Mouse (Mus musculus): ENCODE measurements around the gene B2m. TPM values are rescaled to one million over a fixed set of nuclear protein-coding genes. Genes with fewer than 3 reads are reported as not detected.
"Not testable (repeated sequence)": the region's sequence is repeated elsewhere in the genome, so short reads cannot be mapped to it uniquely, and the experiment has no call there.

The B2m gene
- polyA plus RNA-seq (2014; fragmentation: Nextera tagmentation; extraction: Ambion mirVana): 89.8 and 92.2 TPM in 2 replicates

DNA sequence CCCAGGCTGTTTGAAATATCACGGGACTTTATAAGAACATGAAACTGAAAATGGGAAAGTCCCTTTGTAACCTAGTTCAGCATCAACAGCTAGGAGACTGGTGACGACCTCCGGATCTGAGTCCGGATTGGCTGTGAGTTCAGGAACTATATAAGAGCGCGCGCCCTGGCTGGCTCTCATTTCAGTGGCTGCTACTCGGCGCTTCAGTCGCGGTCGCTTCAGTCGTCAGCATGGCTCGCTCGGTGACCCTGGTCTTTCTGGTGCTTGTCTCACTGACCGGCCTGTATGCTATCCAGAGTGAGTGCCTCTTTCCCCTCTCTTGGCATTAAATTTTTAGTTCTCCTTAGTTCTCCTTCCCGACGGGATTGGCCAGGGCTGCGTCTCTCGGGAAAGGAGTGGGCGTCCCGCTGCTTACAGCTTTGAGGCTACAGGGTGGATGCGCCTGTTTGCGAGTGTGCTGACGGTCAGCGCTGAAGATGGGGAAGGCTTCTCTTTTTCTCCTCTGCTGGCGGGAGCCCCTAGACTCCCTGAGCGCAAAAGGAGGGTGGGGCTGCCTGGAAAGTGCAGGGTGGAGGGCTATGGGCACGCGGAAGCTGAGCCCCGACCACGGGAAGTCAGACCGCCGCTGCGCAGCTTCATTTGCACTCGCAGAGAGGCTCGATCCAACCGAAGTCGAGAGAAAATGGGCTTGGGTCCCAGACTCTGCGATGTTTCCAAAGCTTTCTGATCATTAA lies at the start of gene B2m:
B2m (plus strand) TSS at position 179 of the 734 bp plus-strand sequence.
- peak within 1 kb of the TSS; percentile 63 for H3K4me3 ChIP-seq (ENCODE audit: low read depth, low read length)
- ATAC-seq (peak; percentile 99), DNase-seq (ENCODE audit: low spot score) (peak; percentile 97)
- H3K9me3 ChIP-seq (replicated peaks; ENCODE audit: control insufficient read depth, low read length): no peaks in the 10 kb centered on the region
- no peaks in the 10 kb centered on the region for H3K27me3 ChIP-seq (replicated peaks; ENCODE audit: control insufficient read depth, insufficient read depth, low read length)
- WGBS: under 1% methylated on average over 40 of the region's 40 CpGs
- peak within 1 kb of the TSS; percentile 89 for H3K4me2 ChIP-seq (ENCODE audit: low read length)
- H3K4me1 ChIP-seq (ENCODE audit: control insufficient read depth, insufficient read depth, low read length): no peaks in the 10 kb centered on the region
- H3K27ac ChIP-seq (ENCODE audit: low read depth, low read length): no peak within 1 kb of the TSS
- no peaks in the 10 kb centered on the region for H3K36me3 ChIP-seq (ENCODE audit: control insufficient read depth, insufficient read depth, low read length)
- H3K9ac ChIP-seq (ENCODE audit: low read length): peak within 1 kb of the TSS; percentile 73

DNA sequence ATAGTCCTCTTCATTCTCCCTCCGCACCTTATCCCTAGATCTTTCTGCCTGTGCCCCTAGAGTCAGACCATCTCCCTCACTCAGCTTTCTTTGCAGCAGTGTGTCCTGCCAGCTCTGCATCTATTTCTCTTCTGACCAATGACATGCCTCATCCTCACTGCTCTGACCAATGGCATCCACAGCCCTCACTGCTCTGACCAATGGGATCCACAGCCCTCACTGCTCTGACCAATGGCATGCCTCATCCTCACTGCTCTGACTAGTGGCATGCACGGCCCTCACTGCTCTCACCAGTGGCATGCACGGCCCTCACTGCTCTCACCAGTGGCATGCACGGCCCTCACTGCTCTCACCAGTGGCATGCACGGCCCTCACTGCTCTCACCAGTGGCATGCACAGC lies 49.8 kb upstream of the B2m start:
- DNase-seq (ENCODE audit: low spot score); H3K27me3 ChIP-seq (replicated peaks; ENCODE audit: control insufficient read depth, insufficient read depth, low read length); H3K4me1 ChIP-seq (ENCODE audit: control insufficient read depth, insufficient read depth, low read length); H3K27ac ChIP-seq (ENCODE audit: low read depth, low read length); ATAC-seq; H3K9me3 ChIP-seq (replicated peaks; ENCODE audit: control insufficient read depth, low read length); H3K4me2 ChIP-seq (ENCODE audit: low read length); H3K4me3 ChIP-seq (ENCODE audit: low read depth, low read length); H3K9ac ChIP-seq (ENCODE audit: low read length): not testable (repeated sequence)
- 87% methylated on average over 5 of the region's 5 CpGs for WGBS
- peaks cover 73% of the 10 kb centered on the region for H3K36me3 ChIP-seq (ENCODE audit: control insufficient read depth, insufficient read depth, low read length)

DNA sequence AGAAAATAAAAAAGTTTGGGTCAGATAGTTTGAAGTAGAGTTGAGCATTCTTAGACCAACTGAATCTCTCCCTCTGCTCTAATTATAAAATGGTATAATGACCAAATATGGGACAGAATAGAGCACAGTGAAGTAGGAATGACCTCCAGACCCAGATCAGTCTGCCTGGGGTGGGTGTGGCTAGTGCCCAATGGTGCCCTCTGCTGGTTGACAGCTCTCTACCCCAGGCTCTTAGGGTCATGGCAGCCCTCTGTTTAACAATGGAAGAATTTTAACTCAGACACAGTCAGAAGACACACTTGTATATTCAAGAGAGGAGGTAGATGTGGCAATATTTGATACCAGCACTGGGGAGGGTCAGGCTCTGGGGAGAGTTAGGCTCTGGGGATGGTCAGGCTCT lies 45.4 kb upstream of the B2m start:
- Histone ChIP-seq H3K9ac (ENCODE audit: low read length) (no peak overlapping the region), H3K27me3 (replicated peaks; ENCODE audit: control insufficient read depth, insufficient read depth, low read length) (no peaks in the 10 kb centered on the region), H3K36me3 (ENCODE audit: control insufficient read depth, insufficient read depth, low read length) (peaks cover 53% of the 10 kb centered on the region), H3K4me2 (ENCODE audit: low read length) (no peak overlapping the region), H3K4me1 (ENCODE audit: control insufficient read depth, insufficient read depth, low read length) (no peaks in the 10 kb centered on the region), H3K27ac (ENCODE audit: low read depth, low read length) (no peak overlapping the region), H3K4me3 (ENCODE audit: low read depth, low read length) (no peak overlapping the region), H3K9me3 (replicated peaks; ENCODE audit: control insufficient read depth, low read length) (no peaks in the 10 kb centered on the region)
- no peak for DNase-seq (ENCODE audit: low spot score)
- ATAC-seq: no peak

DNA sequence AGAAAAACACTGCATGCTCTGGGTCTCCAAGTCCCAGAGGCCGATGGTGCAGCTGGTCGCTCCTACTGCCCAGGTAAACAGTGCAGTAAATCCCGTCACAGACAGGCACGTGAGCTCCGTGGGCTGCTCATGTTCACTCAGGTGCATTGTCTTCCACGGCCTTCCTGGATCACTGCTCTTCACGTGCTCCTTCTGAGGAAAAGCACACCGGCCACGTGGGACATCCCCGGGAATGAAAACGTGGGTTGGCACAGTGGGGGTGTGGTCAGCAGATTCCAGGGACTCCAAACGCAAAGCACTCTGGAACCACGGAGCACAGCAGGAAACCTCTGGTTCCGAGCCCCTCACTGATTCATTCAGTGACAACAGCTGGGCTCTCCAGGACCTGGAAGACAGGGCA lies 39.4 kb upstream of the B2m start:
- Histone ChIP-seq H3K27me3 (replicated peaks; ENCODE audit: control insufficient read depth, insufficient read depth, low read length) (no peaks in the 10 kb centered on the region), H3K4me1 (ENCODE audit: control insufficient read depth, insufficient read depth, low read length) (no peaks in the 10 kb centered on the region), H3K4me3 (ENCODE audit: low read depth, low read length) (no peak overlapping the region), H3K9ac (ENCODE audit: low read length) (no peak overlapping the region), H3K36me3 (ENCODE audit: control insufficient read depth, insufficient read depth, low read length) (peaks cover 64% of the 10 kb centered on the region), H3K9me3 (replicated peaks; ENCODE audit: control insufficient read depth, low read length) (no peaks in the 10 kb centered on the region), H3K27ac (ENCODE audit: low read depth, low read length) (no peak overlapping the region), H3K4me2 (ENCODE audit: low read length) (no peak overlapping the region)
- DNase-seq (ENCODE audit: low spot score): no peak
- WGBS: 87% methylated on average over 14 of the region's 14 CpGs
- ATAC-seq: no peak

DNA sequence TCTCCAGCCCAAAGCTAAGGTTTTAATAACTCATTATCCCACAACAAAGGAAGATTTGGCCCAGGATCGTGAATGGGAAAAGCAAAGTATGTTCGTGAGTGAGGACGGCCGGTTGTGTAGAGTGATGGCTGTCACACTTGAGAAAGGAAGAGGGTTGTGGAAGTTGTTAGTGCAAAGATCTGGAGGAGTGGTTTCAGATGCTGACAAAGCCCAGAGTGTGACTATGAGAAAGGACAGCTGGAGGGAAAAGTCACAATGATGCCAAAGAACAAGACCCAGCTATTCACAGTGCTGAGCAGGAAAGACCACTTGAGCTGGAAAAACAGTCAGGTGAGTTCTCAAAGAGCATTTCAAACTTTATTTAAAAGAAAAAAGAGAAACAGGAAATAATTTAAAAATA lies 37.8 kb upstream of the B2m start:
- Histone ChIP-seq H3K27ac (ENCODE audit: low read depth, low read length) (no peak overlapping the region), H3K4me1 (ENCODE audit: control insufficient read depth, insufficient read depth, low read length) (no peaks in the 10 kb centered on the region), H3K9me3 (replicated peaks; ENCODE audit: control insufficient read depth, low read length) (no peaks in the 10 kb centered on the region), H3K36me3 (ENCODE audit: control insufficient read depth, insufficient read depth, low read length) (peaks cover 62% of the 10 kb centered on the region), H3K9ac (ENCODE audit: low read length) (no peak overlapping the region), H3K4me2 (ENCODE audit: low read length) (no peak overlapping the region), H3K4me3 (ENCODE audit: low read depth, low read length) (no peak overlapping the region), H3K27me3 (replicated peaks; ENCODE audit: control insufficient read depth, insufficient read depth, low read length) (no peaks in the 10 kb centered on the region)
- ATAC-seq (no peak), DNase-seq (ENCODE audit: low spot score) (no peak)
- WGBS: 74% methylated on average over 4 of the region's 4 CpGs

DNA sequence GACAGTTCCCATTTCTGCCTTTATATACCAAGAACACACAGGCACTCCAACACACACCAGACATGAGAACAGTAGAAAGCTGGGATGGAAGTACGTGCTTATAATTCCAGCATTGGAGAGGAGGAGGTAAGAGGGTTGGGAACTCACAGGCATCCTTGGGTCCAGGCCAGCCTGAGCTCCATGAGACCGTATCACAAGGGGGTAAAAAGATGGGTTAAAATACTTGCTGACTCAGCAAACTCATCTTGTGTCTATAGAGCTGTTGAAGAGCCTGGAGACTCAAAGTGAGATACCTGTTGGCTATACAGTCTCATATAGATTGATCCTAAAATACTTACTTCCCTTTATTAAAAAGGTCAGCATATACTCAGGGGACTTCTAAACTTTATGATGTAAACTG lies 30.6 kb upstream of the B2m start:
- H3K27ac ChIP-seq (ENCODE audit: low read depth, low read length): no peak overlapping the region
- H3K4me3 ChIP-seq (ENCODE audit: low read depth, low read length): no peak overlapping the region
- no peaks in the 10 kb centered on the region for H3K9me3 ChIP-seq (replicated peaks; ENCODE audit: control insufficient read depth, low read length)
- DNase-seq (ENCODE audit: low spot score) (peak; percentile 1), ATAC-seq (no peak)
- H3K4me2 ChIP-seq (ENCODE audit: low read length): no peak overlapping the region
- H3K9ac ChIP-seq (ENCODE audit: low read length): no peak overlapping the region
- H3K36me3 ChIP-seq (ENCODE audit: control insufficient read depth, insufficient read depth, low read length): peaks cover 13% of the 10 kb centered on the region
- H3K4me1 ChIP-seq (ENCODE audit: control insufficient read depth, insufficient read depth, low read length): no peaks in the 10 kb centered on the region; the same call in 1 of the 2 replicates
- no peaks in the 10 kb centered on the region for H3K27me3 ChIP-seq (replicated peaks; ENCODE audit: control insufficient read depth, insufficient read depth, low read length)
- 89% methylated on average over 2 of the region's 2 CpGs for WGBS

DNA sequence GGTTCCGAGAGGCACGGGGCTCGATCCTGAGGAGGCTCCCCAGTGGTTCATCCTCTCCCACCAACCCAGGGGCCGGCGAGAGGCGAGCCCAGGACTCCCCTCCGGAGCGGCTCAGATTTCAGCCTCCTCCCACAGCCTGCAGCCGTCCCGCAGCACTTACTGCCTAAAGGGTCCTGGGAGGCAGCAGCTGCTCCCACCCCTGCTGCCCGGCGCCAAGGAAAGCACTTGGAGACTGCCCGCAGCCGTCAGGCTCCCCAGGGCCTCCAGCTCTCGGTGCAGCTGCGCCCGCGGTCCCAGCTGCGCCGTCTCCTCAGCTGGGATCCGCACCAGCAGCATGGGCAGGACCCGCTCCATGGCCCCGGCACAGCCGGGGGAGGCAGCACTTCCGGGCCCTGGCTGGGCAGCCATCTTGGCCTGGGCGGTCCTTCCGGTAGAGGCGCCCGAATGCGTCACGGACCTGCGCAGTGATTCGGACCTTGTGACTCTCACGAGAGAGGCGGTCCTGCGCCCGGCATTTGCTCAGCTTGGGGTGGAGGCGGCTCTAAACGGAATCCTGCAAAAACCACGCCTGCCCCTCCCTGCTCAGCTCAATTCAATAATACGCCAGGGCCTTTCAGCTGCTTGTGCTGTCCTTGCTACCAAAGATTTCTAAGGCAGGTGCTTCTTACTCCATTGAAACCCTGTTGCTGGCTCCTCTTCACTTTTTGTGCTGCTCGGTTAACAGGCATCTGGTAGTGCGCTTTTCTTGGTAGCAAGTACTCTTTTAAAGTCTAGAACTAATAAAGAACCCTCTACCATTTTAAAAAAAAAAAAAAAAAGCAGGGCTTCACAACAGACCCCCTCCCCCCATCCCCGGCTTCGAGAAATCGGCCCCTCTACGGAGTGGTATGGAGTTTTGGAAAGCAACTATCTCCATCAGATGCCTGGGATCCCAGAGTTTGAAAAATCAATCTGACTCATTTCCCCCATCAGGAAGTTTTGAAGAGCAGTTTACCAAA lies 29.2 kb upstream of the B2m start, which contains the start of gene Spg11:
Spg11 (minus strand) TSS at position 426 of the 998 bp plus-strand sequence.
- peak; percentile 100 for ATAC-seq
- peaks cover 7% of the 10 kb centered on the region for H3K36me3 ChIP-seq (ENCODE audit: control insufficient read depth, insufficient read depth, low read length)
- H3K4me1 ChIP-seq (ENCODE audit: control insufficient read depth, insufficient read depth, low read length): no peaks in the 10 kb centered on the region; the same call in 1 of the 2 replicates
- H3K27me3 ChIP-seq (replicated peaks; ENCODE audit: control insufficient read depth, insufficient read depth, low read length): no peaks in the 10 kb centered on the region
- peak; percentile 99 for DNase-seq (ENCODE audit: low spot score)
- H3K4me2 ChIP-seq (ENCODE audit: low read length): peak within 1 kb of the TSS; percentile 61
- peak within 1 kb of the TSS; percentile 93 for H3K9ac ChIP-seq (ENCODE audit: low read length)
- H3K4me3 ChIP-seq (ENCODE audit: low read depth, low read length): peak within 1 kb of the TSS; percentile 87
- H3K27ac ChIP-seq (ENCODE audit: low read depth, low read length): peak within 1 kb of the TSS; percentile 94
- H3K9me3 ChIP-seq (replicated peaks; ENCODE audit: control insufficient read depth, low read length): no peaks in the 10 kb centered on the region
- under 1% methylated on average over 47 of the region's 47 CpGs for WGBS

DNA sequence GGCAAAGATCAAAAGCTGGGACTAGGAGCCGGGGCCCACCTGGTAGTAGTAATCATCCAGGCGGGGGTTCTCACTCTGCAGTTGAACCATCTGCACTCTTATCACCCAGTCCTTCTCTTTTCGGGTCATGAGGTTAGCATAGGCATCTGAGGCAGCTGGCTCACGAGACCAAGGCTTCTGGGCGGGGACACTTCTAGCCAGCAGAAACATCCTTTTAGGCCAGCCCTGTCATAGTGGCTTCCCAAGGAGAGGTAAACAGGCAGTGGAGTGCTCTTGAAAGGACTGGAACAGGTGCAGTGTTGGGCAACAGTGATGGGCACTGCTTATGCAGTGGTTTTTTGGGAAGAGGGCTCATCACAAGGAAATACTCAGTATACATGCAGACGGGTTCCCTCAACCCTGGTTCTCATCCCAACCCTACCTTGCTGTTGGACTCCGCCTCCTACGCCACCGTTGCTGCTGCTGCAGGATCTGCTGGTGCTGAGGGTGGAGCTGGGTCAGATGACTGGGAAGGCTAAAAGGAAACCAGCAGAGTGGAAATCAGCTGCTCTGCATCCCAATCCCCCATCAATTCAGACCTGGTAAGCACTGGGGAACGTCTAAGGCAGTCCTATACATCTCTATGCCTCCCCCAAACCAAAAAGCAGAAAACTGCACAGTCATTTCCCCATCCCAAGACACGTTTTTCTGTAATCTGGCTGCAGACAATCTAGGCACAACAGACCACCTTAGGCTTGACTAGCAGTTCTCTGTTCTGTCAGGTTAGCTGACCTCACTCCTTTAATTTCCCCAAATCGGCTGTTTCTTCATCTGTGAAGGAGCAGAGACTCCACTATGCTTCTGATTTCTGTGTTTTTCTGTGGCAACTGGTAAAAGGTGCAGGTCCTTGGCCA lies 21.6 kb upstream of the B2m start:
- H3K9ac ChIP-seq (ENCODE audit: low read length): no peak overlapping the region
- 55% methylated on average over 12 of the region's 12 CpGs for WGBS
- no peaks in the 10 kb centered on the region for H3K36me3 ChIP-seq (ENCODE audit: control insufficient read depth, insufficient read depth, low read length)
- no peaks in the 10 kb centered on the region for H3K4me1 ChIP-seq (ENCODE audit: control insufficient read depth, insufficient read depth, low read length)
- no peaks in the 10 kb centered on the region for H3K27me3 ChIP-seq (replicated peaks; ENCODE audit: control insufficient read depth, insufficient read depth, low read length)
- DNase-seq (ENCODE audit: low spot score): no peak
- no peaks in the 10 kb centered on the region for H3K9me3 ChIP-seq (replicated peaks; ENCODE audit: control insufficient read depth, low read length)
- H3K4me3 ChIP-seq (ENCODE audit: low read depth, low read length): no peak overlapping the region
- no peak overlapping the region for H3K27ac ChIP-seq (ENCODE audit: low read depth, low read length)
- H3K4me2 ChIP-seq (ENCODE audit: low read length): no peak overlapping the region
- no peak for ATAC-seq

All from forebrain, embryonic 14.5 days (tissue).